Mouse (Mus musculus) ES-Bruce4 (cell line): ENCODE measurements around the gene Prm1.

Source experiments
- CTCF ChIP-seq: IDR thresholded peaks from one replicate; pipeline ENCODE4 v1.8.1; 2011; ENCODE audit warnings: low read depth, low read length
- EP300 ChIP-seq: IDR thresholded peaks from 2 replicates; pipeline ENCODE4 v1.6.1; 2011; ENCODE audit warnings: low read depth, low read length; ENCODE audit not compliant: insufficient read depth

- TF ChIP-seq CTCF: no peak
- no peak for TF ChIP-seq EP300
Observed at GRCm38 (mm10) chr16:10783152-10783434, 22.5 kb downstream of the Prm1 start.
